Mouse (Mus musculus): ENCODE results near the gene L3mbtl1.

- no peak for TF ChIP-seq CTCF (IDR thresholded peaks at IDR 0.05; ENCODE audit: low read depth)
- no peak for TF ChIP-seq EP300 (optimal IDR thresholded peaks at IDR 0.05)
Observed at GRCm38 (mm10) chr2:162969101-162969500, 25.8 kb downstream of the L3mbtl1 start.
